21 mouse cellular contexts compared by ENCODE assay signal in the genomic region with DNA sequence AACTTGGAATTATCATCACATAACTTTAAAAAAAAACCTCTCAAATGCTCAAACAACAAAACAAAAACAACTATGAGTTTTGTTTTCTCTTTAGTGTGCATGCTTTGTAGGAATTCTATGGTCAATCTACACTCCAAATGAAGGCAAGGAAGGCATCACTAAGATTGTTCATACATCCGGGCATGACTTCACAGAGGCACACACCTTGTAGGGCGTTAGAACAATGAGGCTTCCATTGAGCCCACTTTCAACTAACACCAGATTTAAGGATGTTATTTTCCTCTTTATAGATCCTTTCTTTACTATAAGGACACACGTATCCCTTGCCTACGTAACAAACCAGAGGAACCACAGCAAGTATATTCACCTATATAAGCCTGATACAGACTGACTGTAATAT. TPM values are rescaled to one million over a fixed set of nuclear protein-coding genes. Genes with fewer than 3 reads are reported as not detected.
DNase-seq lines count a peak whose midpoint lies in the region; ATAC-seq and TF ChIP-seq lines count a peak whose summit lies in the region.
"Had no signal": no experiment of that assay in that cellular context is flagged by ENCODE, and none has a peak within 500 bp of the region (broad histone marks: within the 10 kb centered on the region; RNA-seq: fewer than 3 reads in every experiment).

No protein-coding gene starts in this region.

- H3K27me3 ChIP-seq in heart, embryonic 11.5 days (ENCODE audit: control insufficient read depth, insufficient read depth, low read length): peaks cover 7% of the 10 kb centered on the region
- H3K27me3 ChIP-seq in lung, embryonic 14.5 days (ENCODE audit: insufficient read depth, low read length): no peaks in the 10 kb centered on the region
- H3K27me3 ChIP-seq: hindbrain, embryonic 12.5 days had no signal

- no peak for TF ChIP-seq CTCF in lung, embryonic 14.5 days (IDR thresholded peaks at IDR 0.05; ENCODE audit: low read depth)

- 89% methylated on average over 4 of the region's 4 CpGs for WGBS in heart, embryonic 11.5 days (ENCODE audit: insufficient replicate concordance)
- 92% methylated on average over 4 of the region's 4 CpGs for WGBS in lung, embryonic 14.5 days

- H3K4me2 ChIP-seq in heart, embryonic 11.5 days: peak overlapping the region; percentile 88; the same call in 1 of the 2 replicates
- peak overlapping the region; percentile 89 for H3K4me2 ChIP-seq in lung, embryonic 14.5 days
- H3K4me2 ChIP-seq: forebrain, embryonic 13.5 days; hindbrain, embryonic 12.5 days; neural tube, embryonic 13.5 days had no signal

- no peaks in the 10 kb centered on the region for H3K9me3 ChIP-seq in heart, embryonic 11.5 days (replicated peaks; ENCODE audit: control insufficient read depth, low read length)
- H3K9me3 ChIP-seq in lung, embryonic 14.5 days (ENCODE audit: low read depth, low read length): no peaks in the 10 kb centered on the region
- H3K9me3 ChIP-seq: embryonic facial prominence, embryonic 10.5 days; forebrain, embryonic 13.5 days; hindbrain, embryonic 12.5 days; limb, embryonic 10.5 days; midbrain, embryonic 13.5 days; neural tube, embryonic 13.5 days had no signal

- H3K9ac ChIP-seq in heart, embryonic 11.5 days (ENCODE audit: low read depth, low read length): no peak overlapping the region
- H3K9ac ChIP-seq in lung, embryonic 14.5 days: no peak overlapping the region
- H3K9ac ChIP-seq: forebrain, embryonic 13.5 days; hindbrain, embryonic 12.5 days; midbrain, embryonic 13.5 days; neural tube, embryonic 13.5 days had no signal

- H3K36me3 ChIP-seq in heart, embryonic 11.5 days (ENCODE audit: control insufficient read depth, insufficient read depth, low read length): no peaks in the 10 kb centered on the region
- no peaks in the 10 kb centered on the region for H3K36me3 ChIP-seq in lung, embryonic 14.5 days (ENCODE audit: insufficient read depth)
- H3K36me3 ChIP-seq: embryonic facial prominence, embryonic 10.5 days; hindbrain, embryonic 12.5 days; limb, embryonic 10.5 days; midbrain, embryonic 13.5 days; neural tube, embryonic 13.5 days had no signal

- no peak for DNase-seq in heart, postnatal 4 days
- DNase-seq in lung, embryonic 14.5 days: no peak
- DNase-seq in lung, postnatal 25 days (ENCODE audit: low spot score): no peak
- peak; percentile 70 for DNase-seq in induced T-regulatory cell, adult 2 months (ENCODE audit: low read depth)
- no peak for DNase-seq in ovary, postnatal 36 days (ENCODE audit: low spot score)
- DNase-seq: adrenal gland, adult 2 months; cerebellum, adult 8-10 months; gastrocnemius, postnatal 25 days; kidney, adult 9 months; kidney, postnatal 4 days; layer of hippocampus, adult 9-11 months; lung, adult 18-20 months had no signal

- ATAC-seq in heart, embryonic 11.5 days (replicated peaks; ENCODE audit: insufficient number of reproducible peaks, low FRiP score, low TSS enrichment): no peak
- no peak for ATAC-seq in lung, embryonic 14.5 days (ENCODE audit: insufficient read depth)
- ATAC-seq in megakaryocyte, adult 5-6 weeks (ENCODE audit: poor library complexity, severe bottlenecking): peak; percentile 6; the same call in 1 of the 2 replicates
- ATAC-seq in frontal cortex, adult (ENCODE audit: low TSS enrichment): no peak
- ATAC-seq: forebrain, embryonic 13.5 days; midbrain, embryonic 13.5 days had no signal

- H3K4me3 ChIP-seq in heart, embryonic 11.5 days (ENCODE audit: low read depth, low read length): no peak overlapping the region
- H3K4me3 ChIP-seq in lung, embryonic 14.5 days (ENCODE audit: low read depth, low read length): no peak overlapping the region
- H3K4me3 ChIP-seq: embryonic facial prominence, embryonic 10.5 days; forebrain, embryonic 13.5 days; hindbrain, embryonic 12.5 days; limb, embryonic 10.5 days; midbrain, embryonic 13.5 days; neural tube, embryonic 13.5 days had no signal

- peaks cover 19% of the 10 kb centered on the region for H3K4me1 ChIP-seq in heart, embryonic 11.5 days (ENCODE audit: control insufficient read depth, insufficient read depth, low read length)
- H3K4me1 ChIP-seq in lung, embryonic 14.5 days (ENCODE audit: insufficient read depth): peaks cover 20% of the 10 kb centered on the region

- H3K27ac ChIP-seq in heart, embryonic 11.5 days (ENCODE audit: low read depth, low read length): no peak overlapping the region
- H3K27ac ChIP-seq in lung, embryonic 14.5 days (ENCODE audit: low read depth): no peak overlapping the region
- H3K27ac ChIP-seq: embryonic facial prominence, embryonic 10.5 days; forebrain, embryonic 13.5 days; hindbrain, embryonic 12.5 days; limb, embryonic 10.5 days; midbrain, embryonic 13.5 days; neural tube, embryonic 13.5 days had no signal

RNA-seq across cellular contexts. Expression of a gene that starts 3.0 kb away (rescaled TPM):
- polyA plus RNA-seq in heart, embryonic 11.5 days (2014; fragmentation: Nextera tagmentation; extraction: Ambion mirVana): 26.4 and 32.0 TPM in 2 replicates
- total RNA-seq in heart, postnatal 4 days (2021): 10 to 100 TPM; 45.4 to 52.4 TPM
- 26.6 and 27.9 TPM in 2 replicates for polyA plus RNA-seq in lung, embryonic 14.5 days (2014; fragmentation: Nextera tagmentation; extraction: Ambion mirVana)
- 40.9 and 47.6 TPM in 2 replicates for total RNA-seq in megakaryocyte, adult 5-6 weeks (2015)
- 50.6 and 53.2 TPM in 2 replicates for total RNA-seq in megakaryocyte, adult 5-6 weeks (2017)

RNA-seq across cellular contexts. Expression of a gene that starts 11.6 kb away (rescaled TPM):
- polyA plus RNA-seq in heart, embryonic 11.5 days (2014; fragmentation: Nextera tagmentation; extraction: Ambion mirVana): 5.6 and 5.9 TPM in 2 replicates
- total RNA-seq in heart, postnatal 4 days (2021): 10 to 100 TPM; 15.7 to 17.4 TPM
- 5.4 and 5.8 TPM in 2 replicates for polyA plus RNA-seq in lung, embryonic 14.5 days (2014; fragmentation: Nextera tagmentation; extraction: Ambion mirVana)
- 20.0 and 22.5 TPM in 2 replicates for total RNA-seq in megakaryocyte, adult 5-6 weeks (2015)
- total RNA-seq in megakaryocyte, adult 5-6 weeks (2017): 22.5 and 23.7 TPM in 2 replicates
